Mouse (Mus musculus): ENCODE measurements around the gene Taco1. TPM values are rescaled to one million over a fixed set of nuclear protein-coding genes. Genes with fewer than 3 reads are reported as not detected.
"Not testable (repeated sequence)": the region's sequence is repeated elsewhere in the genome, so short reads cannot be mapped to it uniquely, and the experiment has no call there.

The Taco1 gene
- total RNA-seq, 1 experiment, result 17.4 TPM

DNA sequence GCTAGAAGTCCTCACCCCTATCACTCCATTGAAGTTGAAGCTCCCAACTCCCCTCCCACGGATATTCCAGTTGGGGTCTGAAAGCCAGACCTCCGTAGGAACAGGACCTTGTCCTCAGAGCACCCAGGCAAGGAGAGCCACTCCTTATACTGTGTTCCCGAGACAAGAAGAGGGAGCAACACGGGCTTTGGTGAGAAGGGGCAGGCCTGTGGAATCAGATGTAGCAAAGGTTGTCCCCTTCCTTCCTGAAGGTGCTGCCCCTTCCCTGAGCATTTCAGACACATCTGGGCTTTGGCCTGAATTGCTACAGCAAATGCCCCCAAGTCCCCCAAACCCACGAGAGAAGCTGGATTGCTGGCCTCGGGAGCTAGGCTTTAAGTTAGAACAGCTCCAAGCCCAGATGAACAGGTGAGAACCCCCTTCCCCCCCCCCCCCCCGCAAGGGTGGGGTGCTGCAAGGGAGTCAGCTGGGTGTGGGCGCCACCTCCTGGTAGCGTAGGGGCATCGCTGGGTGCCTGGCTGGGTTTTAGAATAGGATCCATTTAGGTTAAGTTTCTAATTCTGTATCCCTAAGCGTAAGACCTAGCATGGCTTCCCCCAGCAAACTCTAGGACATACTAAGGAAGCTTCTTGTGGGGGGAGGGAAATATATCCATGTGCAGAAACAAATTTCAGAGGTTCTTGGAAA, 39.3 kb upstream of the Taco1 start:
- in situ Hi-C loops (cut with MboI; ENCODE audit: low sequenced_read_pairs in 2 of 2, unreplicated experiment in 2 of 2), result no loop called here
- no peaks in the 10 kb centered on the region for H3K4me1 ChIP-seq (ENCODE audit: control insufficient read depth in 2 of 2, insufficient read depth in 2 of 2, low read length in 2 of 2, poor library complexity in 1 of 2)
- no peaks in the 10 kb centered on the region for H3K9me3 ChIP-seq (ENCODE audit: control insufficient read depth, insufficient read depth, low read depth, low read length)
- H3K9ac ChIP-seq (ENCODE audit: insufficient read depth, low read depth, low read length, poor library complexity, severe bottlenecking), result no peak overlapping the region
- no peak for DNase-seq (ENCODE audit: low read depth, low spot score)
- H3K36me3 ChIP-seq (ENCODE audit: control insufficient read depth, insufficient read depth, low read length, poor library complexity, severe bottlenecking), result peaks cover 3% of the 10 kb centered on the region; the same call in 1 of the 2 replicates
- no peak for TF ChIP-seq ZNF384 (IDR thresholded peaks at IDR 0.05; ENCODE audit: low read depth, low read length)
- TF ChIP-seq ZC3H11A (IDR thresholded peaks at IDR 0.05; ENCODE audit: borderline replicate concordance, low read depth, low read length), result 0 out of 2 replicates have a peak, but pooled peaks have one; percentile 22
- no peak overlapping the region for H3K27ac ChIP-seq (ENCODE audit: insufficient read depth, low read depth, low read length, poor library complexity, severe bottlenecking)
- H3K4me3 ChIP-seq (ENCODE audit: insufficient read depth in 1 of 2, low read depth in 1 of 2, low read length in 2 of 2, poor library complexity in 1 of 2, severe bottlenecking in 1 of 2), result no peak overlapping the region

DNA sequence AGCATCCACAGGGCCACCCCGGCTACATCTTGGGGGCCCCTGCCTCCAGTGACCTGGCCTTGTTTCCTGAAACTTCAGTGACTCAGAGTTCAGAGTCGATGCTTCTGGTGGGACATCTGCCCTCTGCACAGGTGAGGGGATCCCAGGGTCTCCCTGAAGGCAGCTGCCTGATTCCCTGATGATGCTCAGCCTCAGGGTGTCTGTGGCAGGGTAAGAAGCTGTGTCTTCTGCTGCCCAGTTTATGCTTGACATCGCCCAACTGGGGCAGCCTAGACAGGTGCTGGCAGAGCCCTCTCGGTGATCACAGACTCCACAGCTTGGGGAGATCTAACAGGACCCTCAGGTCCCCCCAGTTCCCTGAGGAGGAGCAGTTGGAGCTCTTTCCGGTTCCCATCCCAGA, 38.3 kb upstream of the Taco1 start:
- TF ChIP-seq MAFK (IDR thresholded peaks at IDR 0.05; ENCODE audit: insufficient read depth, low read depth, low read length) (no peak), HCFC1 (IDR thresholded peaks at IDR 0.05; ENCODE audit: borderline replicate concordance, insufficient read depth, low read length) (no peak)
- Histone ChIP-seq H3K4me3 (ENCODE audit: insufficient read depth in 1 of 2, low read depth in 1 of 2, low read length in 2 of 2, poor library complexity in 1 of 2, severe bottlenecking in 1 of 2) (no peak overlapping the region), H3K9ac (ENCODE audit: insufficient read depth, low read depth, low read length, poor library complexity, severe bottlenecking) (no peak overlapping the region), H3K27ac (ENCODE audit: insufficient read depth, low read depth, low read length, poor library complexity, severe bottlenecking) (no peak overlapping the region), H3K36me3 (ENCODE audit: control insufficient read depth, insufficient read depth, low read length, poor library complexity, severe bottlenecking) (no peaks in the 10 kb centered on the region), H3K9me3 (ENCODE audit: control insufficient read depth, insufficient read depth, low read depth, low read length) (no peaks in the 10 kb centered on the region), H3K4me1 (ENCODE audit: control insufficient read depth in 2 of 2, insufficient read depth in 2 of 2, low read length in 2 of 2, poor library complexity in 1 of 2) (no peaks in the 10 kb centered on the region)
- no peak for DNase-seq (ENCODE audit: low read depth, low spot score)
- in situ Hi-C loops (cut with MboI; ENCODE audit: low sequenced_read_pairs in 2 of 2, unreplicated experiment in 2 of 2), result no loop called here

DNA sequence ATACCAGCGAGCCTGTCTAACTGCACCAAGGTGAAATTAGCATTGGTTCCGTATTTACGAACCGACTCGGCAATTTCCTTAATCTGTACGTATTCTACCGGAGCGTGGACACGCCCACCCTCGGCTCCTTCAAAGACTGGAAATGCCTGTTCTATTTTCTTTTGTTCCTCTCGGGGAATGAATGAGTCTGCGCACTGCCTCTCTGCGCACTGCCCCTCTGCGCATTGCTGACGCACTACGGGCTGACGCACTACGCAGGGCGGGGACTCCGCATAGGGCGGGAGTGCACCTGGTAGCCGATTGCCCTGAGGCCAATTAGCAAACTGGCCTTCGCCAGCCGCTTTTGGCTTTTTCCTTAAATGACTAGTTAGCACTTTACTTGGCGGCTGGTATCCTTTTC, 33.8 kb upstream of the Taco1 start:
- peak overlapping the region; percentile 22 to 44; a peak in 2 of 4 replicates for H3K4me3 ChIP-seq (ENCODE audit: insufficient read depth in 1 of 2, low read depth in 1 of 2, low read length in 2 of 2, poor library complexity in 1 of 2, severe bottlenecking in 1 of 2)
- H3K9me3 ChIP-seq (ENCODE audit: control insufficient read depth, insufficient read depth, low read depth, low read length); H3K4me1 ChIP-seq (ENCODE audit: control insufficient read depth in 2 of 2, insufficient read depth in 2 of 2, low read length in 2 of 2, poor library complexity in 1 of 2); H3K36me3 ChIP-seq (ENCODE audit: control insufficient read depth, insufficient read depth, low read length, poor library complexity, severe bottlenecking); H3K9ac ChIP-seq (ENCODE audit: insufficient read depth, low read depth, low read length, poor library complexity, severe bottlenecking); H3K27ac ChIP-seq (ENCODE audit: insufficient read depth, low read depth, low read length, poor library complexity, severe bottlenecking); DNase-seq (ENCODE audit: low read depth, low spot score); in situ Hi-C loops (cut with MboI; ENCODE audit: low sequenced_read_pairs in 2 of 2, unreplicated experiment in 2 of 2): not testable (repeated sequence)

DNA sequence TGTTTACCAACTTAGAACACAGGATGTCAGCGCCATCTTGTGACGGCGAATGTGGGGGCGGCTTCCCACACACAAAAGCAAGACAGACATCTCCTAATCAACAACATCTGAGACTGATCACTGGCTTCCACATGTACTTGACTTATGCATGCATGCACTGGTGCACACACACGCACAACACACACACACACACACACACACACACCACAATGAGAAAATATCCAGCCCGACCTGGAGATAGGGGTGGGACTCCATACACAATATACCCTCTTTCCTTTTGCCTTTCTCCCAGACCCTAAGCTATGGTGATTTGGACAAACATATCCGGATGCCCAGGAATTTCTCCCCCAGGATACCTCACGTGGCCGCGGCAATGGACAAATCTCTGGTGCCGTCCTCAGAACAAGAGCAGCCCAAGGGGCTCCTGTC, 32.4 kb upstream of the Taco1 start:
- Histone ChIP-seq H3K4me3 (ENCODE audit: insufficient read depth in 1 of 2, low read depth in 1 of 2, low read length in 2 of 2, poor library complexity in 1 of 2, severe bottlenecking in 1 of 2) (no peak overlapping the region), H3K9me3 (ENCODE audit: control insufficient read depth, insufficient read depth, low read depth, low read length) (no peaks in the 10 kb centered on the region), H3K36me3 (ENCODE audit: control insufficient read depth, insufficient read depth, low read length, poor library complexity, severe bottlenecking) (no peaks in the 10 kb centered on the region; the same call in 1 of the 2 replicates), H3K9ac (ENCODE audit: insufficient read depth, low read depth, low read length, poor library complexity, severe bottlenecking) (no peak overlapping the region), H3K4me1 (ENCODE audit: control insufficient read depth in 2 of 2, insufficient read depth in 2 of 2, low read length in 2 of 2, poor library complexity in 1 of 2) (peaks cover 0 to 2% of the 10 kb centered on the region in 2 experiments; a peak in 2 of 4 replicates), H3K27ac (ENCODE audit: insufficient read depth, low read depth, low read length, poor library complexity, severe bottlenecking) (no peak overlapping the region)
- no peak for TF ChIP-seq MAFK (IDR thresholded peaks at IDR 0.05; ENCODE audit: insufficient read depth, low read depth, low read length)
- TF ChIP-seq ZNF384 (IDR thresholded peaks at IDR 0.05; ENCODE audit: low read depth, low read length), result no peak
- TF ChIP-seq ZC3H11A (IDR thresholded peaks at IDR 0.05; ENCODE audit: borderline replicate concordance, low read depth, low read length), result no peak
- no peak for TF ChIP-seq CHD2 (IDR thresholded peaks at IDR 0.05; ENCODE audit: low read depth, low read length)
- TF ChIP-seq HCFC1 (IDR thresholded peaks at IDR 0.05; ENCODE audit: borderline replicate concordance, insufficient read depth, low read length), result no peak
- no peak for DNase-seq (ENCODE audit: low read depth, low spot score)
- in situ Hi-C loops (cut with MboI; ENCODE audit: low sequenced_read_pairs in 2 of 2, unreplicated experiment in 2 of 2), result no loop called here

DNA sequence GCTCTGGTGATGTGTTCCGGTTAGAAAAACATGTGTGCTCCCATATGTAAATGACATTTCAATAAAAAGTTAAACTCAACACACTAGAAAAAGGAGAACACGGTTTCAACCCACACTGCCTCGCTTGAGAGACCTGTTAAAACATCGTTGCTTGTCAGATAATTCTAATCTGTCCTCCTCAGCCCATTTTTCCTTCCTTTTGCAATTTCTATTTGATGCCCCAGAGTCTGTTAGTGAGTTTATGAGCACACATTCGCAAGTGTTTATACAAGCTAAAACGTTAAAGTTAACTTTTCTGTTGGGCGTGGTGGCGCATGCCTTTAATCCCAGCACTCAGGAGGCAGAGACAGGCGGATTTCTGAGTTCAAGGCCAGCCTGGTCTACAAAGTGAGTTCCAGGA, 30.9 kb upstream of the Taco1 start:
- H3K36me3 ChIP-seq (ENCODE audit: control insufficient read depth, insufficient read depth, low read length, poor library complexity, severe bottlenecking), result no peaks in the 10 kb centered on the region; the same call in 1 of the 2 replicates
- DNase-seq (ENCODE audit: low read depth, low spot score), result no peak
- H3K9ac ChIP-seq (ENCODE audit: insufficient read depth, low read depth, low read length, poor library complexity, severe bottlenecking), result no peak overlapping the region
- TF ChIP-seq ZC3H11A (IDR thresholded peaks at IDR 0.05; ENCODE audit: borderline replicate concordance, low read depth, low read length) (no peak), ZNF384 (IDR thresholded peaks at IDR 0.05; ENCODE audit: low read depth, low read length) (no peak), HCFC1 (IDR thresholded peaks at IDR 0.05; ENCODE audit: borderline replicate concordance, insufficient read depth, low read length) (no peak), MAFK (IDR thresholded peaks at IDR 0.05; ENCODE audit: insufficient read depth, low read depth, low read length) (no peak), CHD2 (IDR thresholded peaks at IDR 0.05; ENCODE audit: low read depth, low read length) (no peak)
- no peak overlapping the region for H3K4me3 ChIP-seq (ENCODE audit: insufficient read depth in 1 of 2, low read depth in 1 of 2, low read length in 2 of 2, poor library complexity in 1 of 2, severe bottlenecking in 1 of 2)
- H3K4me1 ChIP-seq (ENCODE audit: control insufficient read depth in 2 of 2, insufficient read depth in 2 of 2, low read length in 2 of 2, poor library complexity in 1 of 2), result peaks cover 0 to 2% of the 10 kb centered on the region in 2 experiments; a peak in 2 of 4 replicates
- in situ Hi-C loops (cut with MboI; ENCODE audit: low sequenced_read_pairs in 2 of 2, unreplicated experiment in 2 of 2), result no loop called here
- no peaks in the 10 kb centered on the region for H3K9me3 ChIP-seq (ENCODE audit: control insufficient read depth, insufficient read depth, low read depth, low read length)
- H3K27ac ChIP-seq (ENCODE audit: insufficient read depth, low read depth, low read length, poor library complexity, severe bottlenecking), result no peak overlapping the region
